Mouse (Mus musculus): ENCODE data around the gene Snd1.
"Not testable (repeated sequence)": the region's sequence is repeated elsewhere in the genome, so short reads cannot be mapped to it uniquely, and the experiment has no call there.

- TF ChIP-seq CTCF (IDR thresholded peaks at IDR 0.05; ENCODE audit: low read depth, low read length); POLR2A (IDR thresholded peaks at IDR 0.05; ENCODE audit: borderline replicate concordance, low read depth, low read length): not testable (repeated sequence)
These were observed 45.8 kb downstream of the Snd1 start for GRCm38 (mm10) chr6:28520787-28521186.
